Mouse (Mus musculus) lung, postnatal 0 days (tissue): ENCODE results near the gene Mapk11. TPM values are rescaled to one million over a fixed set of nuclear protein-coding genes. Genes with fewer than 3 reads are reported as not detected.

ENCODE experiments used
- ATAC-seq: fragments of 200-750 bp; cut with Nextera tagmentation; 2 replicates; pipeline ENCODE4 v1.8.0; 2017; ENCODE audit warnings: moderate library complexity
- DNase-seq: peaks from one replicate; pipeline ENCODE4 v3.0.0-alpha.2; 2016; ENCODE audit warnings: low spot score
- H3K27ac ChIP-seq: fragments of 300-500 bp; sonication (generic); 2 replicates; pipeline ENCODE4 v1.5.1; 2014; ENCODE audit warnings: antibody characterized with exemption, mild to moderate bottlenecking, low read length, mixed read lengths
- H3K27me3 ChIP-seq: fragments of 300-500 bp; sonication (generic); replicated peaks from 2 replicates; pipeline ENCODE4 v1.6.1; 2014; ENCODE audit warnings: low read length, mixed read lengths; ENCODE audit not compliant: insufficient read depth
- H3K36me3 ChIP-seq: fragments of 300-500 bp; sonication (generic); 2 replicates; pipeline ENCODE4 v1.6.1; 2014; ENCODE audit warnings: low read length, mixed read lengths; ENCODE audit not compliant: insufficient read depth
- H3K4me1 ChIP-seq: fragments of 300-500 bp; sonication (generic); 2 replicates; pipeline ENCODE4 v1.6.1; 2014; ENCODE audit warnings: antibody characterized with exemption, low read depth, low read length, mixed read lengths; ENCODE audit not compliant: insufficient read depth
- H3K4me2 ChIP-seq: fragments of 300-500 bp; sonication (generic); replicated peaks from 2 replicates; pipeline ENCODE4 v1.6.1; 2014; ENCODE audit warnings: low read depth, mild to moderate bottlenecking, low read length, moderate library complexity, mixed read lengths
- H3K4me3 ChIP-seq: fragments of 300-500 bp; sonication (generic); 2 replicates; pipeline ENCODE4 v1.5.1; 2014; ENCODE audit warnings: low read depth, low read length
- H3K9ac ChIP-seq: fragments of 300-500 bp; sonication (generic); replicated peaks from 2 replicates; pipeline ENCODE4 v1.6.1; 2014; ENCODE audit warnings: low read depth, mild to moderate bottlenecking
- H3K9me3 ChIP-seq: fragments of 300-500 bp; sonication (generic); 2 replicates; pipeline ENCODE4 v1.6.1; 2016; ENCODE audit warnings: low read length, mixed read lengths
- CTCF ChIP-seq: IDR thresholded peaks from 2 replicates; pipeline ENCODE4 v1.5.1; 2016; ENCODE audit warnings: antibody characterized with exemption, mild to moderate bottlenecking
- EP300 ChIP-seq: IDR thresholded peaks from 2 replicates; pipeline ENCODE4 v1.6.1; 2016; ENCODE audit warnings: antibody characterized with exemption, mild to moderate bottlenecking, control low read depth
- WGBS: fragments of 180-500 bp; shearing (Covaris S2); extraction: QIAGEN DNeasy Blood & Tissue Kit; methylation state at CpG from one replicate; pipeline ENCODE4 v1.1.7; 2014; 5-methylcytosine and 5-hydroxymethylcytosine counted together
- polyA plus RNA-seq: library from polyadenylated mRNA; unstranded; fragments of >200 nt; fragmentation: Nextera tagmentation; extraction: Ambion mirVana; gene quantifications from 2 replicates; pipeline ENCODE4 v1.2.1, GENCODE M21; 2015

Gene Mapk11
- polyA plus RNA-seq = 7.4 and 8.5 TPM in 2 replicates

- Histone ChIP-seq H3K9ac (peak within 1 kb of the TSS; percentile 50), H3K9me3 (no peaks in the 10 kb centered on the region), H3K4me1 (peaks cover 13% of the 10 kb centered on the region), H3K27me3 (peaks cover 14% of the 10 kb centered on the region), H3K4me2 (peak within 1 kb of the TSS; percentile 91), H3K27ac (no peak within 1 kb of the TSS), H3K36me3 (peaks cover 4% of the 10 kb centered on the region; the same call in 1 of the 2 replicates), H3K4me3 (peak within 1 kb of the TSS; percentile 67)
- TF ChIP-seq EP300 (no peak), CTCF (no peak)
- WGBS = 2% methylated on average over 40 of the region's 61 CpGs
- ATAC-seq (peak; percentile 76), DNase-seq (peak; percentile 48)
Observed at GRCm38 (mm10) chr15:89149271-89150040, at the start of gene Mapk11. Gene Mapk11, minus strand, starts transcription at chr15:89149628.

GRCm38 (mm10) chr15:89197056-89197455 lies 47.6 kb upstream of the Mapk11 start:
- ATAC-seq = no peak
- Histone ChIP-seq H3K9me3 (no peaks in the 10 kb centered on the region), H3K9ac (0 out of 2 replicates have a peak overlapping the region, but pooled peaks have one; percentile 9), H3K36me3 (no peaks in the 10 kb centered on the region), H3K4me1 (no peaks in the 10 kb centered on the region), H3K27me3 (no peaks in the 10 kb centered on the region), H3K4me2 (peak overlapping the region; percentile 66), H3K27ac (peak overlapping the region; percentile 22), H3K4me3 (peak overlapping the region; percentile 98)
- no peak for TF ChIP-seq CTCF
- 59% methylated on average over 15 of the region's 15 CpGs for WGBS
- no peak for DNase-seq

GRCm38 (mm10) chr15:89196313-89196706 lies 46.9 kb upstream of the Mapk11 start, which contains the start of gene Dennd6b:
Gene Dennd6b, minus strand, starts transcription at chr15:89196496.
- H3K4me2 ChIP-seq = peak within 1 kb of the TSS; percentile 66
- peak within 1 kb of the TSS; percentile 93 for H3K9ac ChIP-seq
- no peaks in the 10 kb centered on the region for H3K27me3 ChIP-seq
- peak within 1 kb of the TSS; percentile 98 for H3K4me3 ChIP-seq
- H3K27ac ChIP-seq = peak within 1 kb of the TSS; percentile 99
- ATAC-seq (peak; percentile 98), DNase-seq (peak; percentile 98)
- under 1% methylated on average over 34 of the region's 38 CpGs for WGBS
- peak; percentile 94 for TF ChIP-seq CTCF
- no peak for TF ChIP-seq EP300
- no peaks in the 10 kb centered on the region for H3K4me1 ChIP-seq
- H3K36me3 ChIP-seq = no peaks in the 10 kb centered on the region
- H3K9me3 ChIP-seq = no peaks in the 10 kb centered on the region

GRCm38 (mm10) chr15:89195690-89196312 lies 46.4 kb upstream of the Mapk11 start:
- Histone ChIP-seq H3K36me3 (no peaks in the 10 kb centered on the region), H3K27ac (peak overlapping the region; percentile 99), H3K4me3 (peak overlapping the region; percentile 98), H3K9me3 (no peaks in the 10 kb centered on the region), H3K9ac (peak overlapping the region; percentile 93), H3K4me1 (no peaks in the 10 kb centered on the region), H3K27me3 (no peaks in the 10 kb centered on the region), H3K4me2 (peak overlapping the region; percentile 66)
- TF ChIP-seq CTCF (no peak), EP300 (no peak)
- ATAC-seq = peak; percentile 95
- peak; percentile 97 for DNase-seq
- 1% methylated on average over 16 of the region's 25 CpGs for WGBS

- peak overlapping the region; percentile 98; the same call in 1 of the 2 replicates for H3K4me3 ChIP-seq
- ATAC-seq (no peak), DNase-seq (peak; percentile 34)
- no peaks in the 10 kb centered on the region for H3K27me3 ChIP-seq
- 54% methylated on average over 6 of the region's 6 CpGs for WGBS
- H3K9me3 ChIP-seq = no peaks in the 10 kb centered on the region
- H3K4me1 ChIP-seq = no peaks in the 10 kb centered on the region
- no peaks in the 10 kb centered on the region for H3K36me3 ChIP-seq
- H3K9ac ChIP-seq = no peak overlapping the region
- H3K27ac ChIP-seq = peak overlapping the region; percentile 99
- H3K4me2 ChIP-seq = peak overlapping the region; percentile 66
- TF ChIP-seq CTCF (no peak), EP300 (no peak)
Observed at GRCm38 (mm10) chr15:89195261-89195681, 45.8 kb upstream of the Mapk11 start.

GRCm38 (mm10) chr15:89184937-89185227 lies 35.5 kb upstream of the Mapk11 start:
- Histone ChIP-seq H3K9ac (no peak overlapping the region), H3K27me3 (no peaks in the 10 kb centered on the region), H3K9me3 (no peaks in the 10 kb centered on the region), H3K27ac (no peak overlapping the region), H3K4me3 (no peak overlapping the region), H3K4me1 (peaks cover 10% of the 10 kb centered on the region), H3K4me2 (no peak overlapping the region), H3K36me3 (no peaks in the 10 kb centered on the region)
- WGBS = 81% methylated on average over 5 of the region's 5 CpGs
- ATAC-seq (no peak), DNase-seq (no peak)
- TF ChIP-seq CTCF (no peak), EP300 (no peak)
